Mouse (Mus musculus) heart, postnatal 10 days (tissue): ENCODE measurements around the gene Ahsa1. TPM values are rescaled to one million over a fixed set of nuclear protein-coding genes. Genes with fewer than 3 reads are reported as not detected.

Experiments used
- microRNA-seq, 2 experiments: library from miRNA; unstranded; fragments of <30 nt; microRNA quantifications; one replicate each; pipeline ENCODE4 v1.2.0; 2022
- total RNA-seq, 2 experiments: library from RNA; stranded (reverse); gene quantifications; 2 replicates each; pipeline ENCODE4 v1.2.3; 2021

The Ahsa1 gene
- total RNA-seq, 2 experiments from 2014 or later, result 103 to 108 TPM

Small RNA genes within 50 kb of the gene (microRNA-seq; reads per million reads assigned to microRNA genes)
- 0 reads per million in 2 experiments for gene Gm47293

Other genes with a start within 250 kb of the Ahsa1 start
- under 1 TPM; 0.17 to 0.25 TPM for gene Tmem63c, start 245.1 kb upstream of the Ahsa1 start, total RNA-seq
- gene Ngb, start 163.9 kb upstream of the Ahsa1 start, total RNA-seq, result under 1 TPM in 1 of 2 experiments, not detected in 1; 0.17 TPM
- 10 to 100 TPM; 49.0 to 51.5 TPM for gene Gstz1, start 119.3 kb upstream of the Ahsa1 start, total RNA-seq
- gene Pomt2, start 118.5 kb upstream of the Ahsa1 start, total RNA-seq, result 10 to 100 TPM; 11.5 to 12.4 TPM
- under 1 TPM; 0.34 to 0.72 TPM for gene Samd15, start 66.8 kb upstream of the Ahsa1 start, total RNA-seq
- gene Tmed8, start 66.0 kb upstream of the Ahsa1 start, total RNA-seq, result 1 to 10 TPM; 5.5 to 7.2 TPM
- under 1 TPM in 1 of 2 experiments, not detected in 1; 0.36 TPM for gene Noxred1, start 27.7 kb upstream of the Ahsa1 start, total RNA-seq
- 10 to 100 TPM; 33.2 to 34.0 TPM for gene Vipas39, start 223 bp upstream of the Ahsa1 start, total RNA-seq
- under 1 TPM in 1 of 2 experiments, not detected in 1; 0.43 TPM for gene Ism2, start 33.2 kb downstream of the Ahsa1 start, total RNA-seq
- gene Sptlc2, start 121.9 kb downstream of the Ahsa1 start, total RNA-seq, result 10 to 100 TPM; 51.9 to 58.9 TPM
- 100 to 1,000 TPM; 151 to 152 TPM for gene Slirp, start 177.4 kb downstream of the Ahsa1 start, total RNA-seq
- gene Alkbh1, start 177.5 kb downstream of the Ahsa1 start, total RNA-seq, result 10 to 100 TPM; 12.4 to 13.3 TPM
- 10 to 100 TPM; 47.1 to 53.2 TPM for gene Snw1, start 205.8 kb downstream of the Ahsa1 start, total RNA-seq
- not detected for gene Gm5788, start 228.2 kb downstream of the Ahsa1 start, total RNA-seq
- gene Gm8300, start 247.8 kb downstream of the Ahsa1 start, total RNA-seq, result not detected